Mouse (Mus musculus): ENCODE data around the gene Bpi. TPM values are rescaled to one million over a fixed set of nuclear protein-coding genes. Genes with fewer than 3 reads are reported as not detected.

Gene Bpi
- polyA plus RNA-seq, 1 experiment: 0.32 TPM

DNA sequence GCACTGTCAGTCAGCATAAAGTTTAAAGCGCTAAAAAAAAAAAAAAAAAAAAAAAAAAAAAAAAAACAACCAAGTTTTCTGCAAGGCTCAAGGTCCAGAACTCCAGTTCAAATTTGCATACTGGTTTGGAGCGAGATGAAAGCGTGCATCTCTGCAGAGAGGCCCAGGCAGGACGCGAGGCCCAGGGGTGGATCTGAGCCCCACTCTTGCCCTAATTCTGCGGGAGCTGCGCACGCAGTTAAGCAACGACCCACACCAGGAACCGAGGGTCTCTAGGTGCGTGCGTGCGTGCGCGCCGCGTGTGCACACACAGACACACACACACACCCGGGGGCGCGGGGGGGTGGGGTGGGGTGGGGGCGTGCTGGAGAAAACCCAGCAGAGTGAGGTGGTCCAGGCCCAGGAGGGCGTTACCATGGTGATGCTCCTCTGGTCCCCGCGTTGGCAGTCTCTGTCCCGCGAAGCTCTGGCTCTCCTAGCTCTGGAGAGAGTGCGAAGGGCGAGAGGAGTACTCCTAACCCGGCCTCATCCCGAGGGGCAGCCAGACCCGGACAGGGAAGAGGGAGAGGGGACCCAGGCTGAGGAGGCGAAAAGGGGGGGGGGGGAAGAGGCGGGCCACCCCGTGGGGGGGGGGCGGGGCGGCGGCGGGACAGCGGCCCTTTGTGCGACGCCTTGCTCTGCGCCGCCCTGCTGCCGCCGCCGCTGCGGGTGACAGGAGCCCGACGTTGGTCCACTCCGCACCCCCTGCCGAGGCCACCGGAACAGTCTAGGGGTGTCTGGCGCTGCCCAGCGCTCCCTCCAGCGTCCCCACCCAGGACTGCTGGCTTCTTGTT lies 29.0 kb upstream of the Bpi start, which contains the start of gene D630003M21Rik:
TSS of gene D630003M21Rik (minus strand) at position 553 of the 833 bp plus-strand sequence.
- Histone ChIP-seq H3K27me3 (ENCODE audit: control insufficient read depth, insufficient read depth, low read length) (no peaks in the 10 kb centered on the region; the same call in 1 of the 2 replicates), H3K4me1 (replicated peaks; ENCODE audit: control insufficient read depth, insufficient read depth, low read length) (no peaks in the 10 kb centered on the region), H3K36me3 (ENCODE audit: control insufficient read depth, insufficient read depth, low read length) (no peaks in the 10 kb centered on the region), H3K4me3 (ENCODE audit: control insufficient read depth, insufficient read depth, low read length) (no peak within 1 kb of the TSS), H3K27ac (ENCODE audit: control insufficient read depth, insufficient read depth, low read length) (no peak within 1 kb of the TSS)
- TF ChIP-seq CTCF (IDR thresholded peaks at IDR 0.05; ENCODE audit: borderline replicate concordance, control insufficient read depth, extremely low read depth, insufficient read depth, low read length, poor library complexity) (no peak), POLR2A (IDR thresholded peaks at IDR 0.05; ENCODE audit: control insufficient read depth, extremely low read depth, insufficient read depth, low read length, poor library complexity) (no peak)
- WGBS: 3% methylated on average over 52 of the region's 55 CpGs
- DNase-seq: no peak

DNA sequence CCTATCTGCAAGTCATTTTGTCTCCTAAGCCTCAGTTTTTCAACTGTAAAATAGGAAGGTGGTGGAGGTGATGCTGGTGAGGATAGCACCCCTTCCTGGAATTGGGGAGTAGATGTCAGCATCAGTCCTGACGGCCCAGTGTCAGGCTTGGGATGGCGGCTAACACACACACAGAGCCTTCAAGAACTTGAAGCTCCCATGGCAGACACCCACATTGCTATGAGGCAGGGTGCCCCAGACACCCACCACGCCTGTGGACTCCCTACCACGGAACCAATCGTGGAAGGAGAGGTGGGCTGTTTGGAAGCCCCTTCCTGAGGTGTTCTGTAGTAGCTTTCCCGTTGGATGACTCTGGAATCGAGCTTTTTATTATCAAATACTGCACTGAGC lies 28.4 kb upstream of the Bpi start:
- Histone ChIP-seq H3K4me3 (ENCODE audit: control insufficient read depth, insufficient read depth, low read length) (no peak overlapping the region), H3K27me3 (ENCODE audit: control insufficient read depth, insufficient read depth, low read length) (no peaks in the 10 kb centered on the region; the same call in 1 of the 2 replicates), H3K36me3 (ENCODE audit: control insufficient read depth, insufficient read depth, low read length) (no peaks in the 10 kb centered on the region), H3K4me1 (replicated peaks; ENCODE audit: control insufficient read depth, insufficient read depth, low read length) (no peaks in the 10 kb centered on the region), H3K27ac (ENCODE audit: control insufficient read depth, insufficient read depth, low read length) (no peak overlapping the region)
- no peak for TF ChIP-seq POLR2A (IDR thresholded peaks at IDR 0.05; ENCODE audit: control insufficient read depth, extremely low read depth, insufficient read depth, low read length, poor library complexity)
- TF ChIP-seq CTCF (IDR thresholded peaks at IDR 0.05; ENCODE audit: borderline replicate concordance, control insufficient read depth, extremely low read depth, insufficient read depth, low read length, poor library complexity): no peak
- 40% methylated on average over 7 of the region's 7 CpGs for WGBS
- no peak for DNase-seq

DNA sequence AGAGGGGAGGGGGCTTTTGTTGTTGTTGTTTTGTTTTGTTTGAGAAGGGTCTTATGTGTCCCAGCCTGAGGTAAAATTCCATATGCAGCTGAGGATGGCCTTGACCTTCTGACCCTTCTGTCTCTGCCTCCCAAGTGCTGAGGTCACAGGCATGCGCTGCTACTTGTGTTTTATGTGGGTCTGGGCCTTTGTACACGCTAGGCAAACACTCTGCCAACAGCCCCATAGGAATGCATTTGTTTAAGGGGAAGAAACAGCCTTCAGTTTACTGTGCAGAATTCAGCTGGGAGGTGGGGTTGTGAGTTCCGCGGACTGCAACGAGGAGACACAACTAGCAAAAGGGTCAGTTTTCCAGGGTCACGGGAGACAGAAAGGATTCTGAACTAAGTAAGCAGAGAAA lies 27.3 kb upstream of the Bpi start:
- Histone ChIP-seq H3K4me3 (ENCODE audit: control insufficient read depth, insufficient read depth, low read length) (no peak overlapping the region), H3K36me3 (ENCODE audit: control insufficient read depth, insufficient read depth, low read length) (no peaks in the 10 kb centered on the region), H3K4me1 (replicated peaks; ENCODE audit: control insufficient read depth, insufficient read depth, low read length) (no peaks in the 10 kb centered on the region), H3K27me3 (ENCODE audit: control insufficient read depth, insufficient read depth, low read length) (no peaks in the 10 kb centered on the region; the same call in 1 of the 2 replicates), H3K27ac (ENCODE audit: control insufficient read depth, insufficient read depth, low read length) (no peak overlapping the region)
- TF ChIP-seq CTCF (IDR thresholded peaks at IDR 0.05; ENCODE audit: borderline replicate concordance, control insufficient read depth, extremely low read depth, insufficient read depth, low read length, poor library complexity) (no peak), POLR2A (IDR thresholded peaks at IDR 0.05; ENCODE audit: control insufficient read depth, extremely low read depth, insufficient read depth, low read length, poor library complexity) (no peak)
- 93% methylated on average over 6 of the region's 6 CpGs for WGBS
- no peak for DNase-seq

DNA sequence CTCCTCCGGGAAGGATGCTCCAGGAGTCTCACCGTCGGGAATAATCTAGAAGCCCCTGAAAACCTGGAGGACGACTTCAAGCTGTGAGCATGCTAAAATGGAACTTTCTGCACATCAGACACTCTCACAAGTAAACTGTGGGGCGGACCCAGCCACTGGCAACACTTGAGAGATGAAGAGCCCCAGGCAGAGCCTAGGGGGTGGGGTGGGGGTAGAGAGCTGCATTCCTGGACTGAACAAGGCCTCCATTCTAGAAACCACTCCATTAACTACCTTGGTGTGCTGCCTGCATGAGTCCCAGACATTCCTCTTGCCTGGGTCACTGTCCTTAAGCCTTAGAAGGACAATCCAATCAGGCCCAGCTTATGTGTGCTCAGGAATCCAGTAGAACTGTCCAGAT lies 26.8 kb upstream of the Bpi start:
- H3K4me3 ChIP-seq (ENCODE audit: control insufficient read depth, insufficient read depth, low read length): no peak overlapping the region
- H3K27me3 ChIP-seq (ENCODE audit: control insufficient read depth, insufficient read depth, low read length): no peaks in the 10 kb centered on the region; the same call in 1 of the 2 replicates
- no peak for DNase-seq
- no peaks in the 10 kb centered on the region for H3K4me1 ChIP-seq (replicated peaks; ENCODE audit: control insufficient read depth, insufficient read depth, low read length)
- 92% methylated on average over 5 of the region's 5 CpGs for WGBS
- H3K27ac ChIP-seq (ENCODE audit: control insufficient read depth, insufficient read depth, low read length): no peak overlapping the region
- no peaks in the 10 kb centered on the region for H3K36me3 ChIP-seq (ENCODE audit: control insufficient read depth, insufficient read depth, low read length)
- TF ChIP-seq CTCF (IDR thresholded peaks at IDR 0.05; ENCODE audit: borderline replicate concordance, control insufficient read depth, extremely low read depth, insufficient read depth, low read length, poor library complexity) (no peak), POLR2A (IDR thresholded peaks at IDR 0.05; ENCODE audit: control insufficient read depth, extremely low read depth, insufficient read depth, low read length, poor library complexity) (no peak)

DNA sequence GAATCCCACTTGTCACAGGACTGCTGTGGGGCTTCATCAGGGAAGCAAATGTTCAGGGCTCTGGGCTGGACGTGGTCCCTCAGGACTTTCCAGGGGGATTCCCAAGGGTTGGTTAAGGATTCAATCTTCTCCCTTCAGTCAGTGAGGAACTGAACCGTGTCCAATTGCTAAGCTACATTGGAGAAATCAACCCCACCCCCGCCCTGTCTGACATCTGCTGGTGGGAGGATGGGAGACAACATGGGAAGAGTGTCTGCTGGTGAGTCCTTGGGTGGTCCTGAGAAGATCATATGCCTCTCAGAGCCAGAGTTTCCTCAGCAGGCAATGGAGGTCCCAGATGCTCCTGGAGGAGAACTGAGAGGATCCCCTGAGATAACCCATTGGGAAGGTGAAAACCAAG lies 25.5 kb upstream of the Bpi start:
- no peaks in the 10 kb centered on the region for H3K36me3 ChIP-seq (ENCODE audit: control insufficient read depth, insufficient read depth, low read length)
- TF ChIP-seq POLR2A (IDR thresholded peaks at IDR 0.05; ENCODE audit: control insufficient read depth, extremely low read depth, insufficient read depth, low read length, poor library complexity) (no peak), CTCF (IDR thresholded peaks at IDR 0.05; ENCODE audit: borderline replicate concordance, control insufficient read depth, extremely low read depth, insufficient read depth, low read length, poor library complexity) (no peak)
- no peak overlapping the region for H3K27ac ChIP-seq (ENCODE audit: control insufficient read depth, insufficient read depth, low read length)
- no peaks in the 10 kb centered on the region; the same call in 1 of the 2 replicates for H3K27me3 ChIP-seq (ENCODE audit: control insufficient read depth, insufficient read depth, low read length)
- no peak overlapping the region for H3K4me3 ChIP-seq (ENCODE audit: control insufficient read depth, insufficient read depth, low read length)
- WGBS: 75% methylated on average over 3 of the region's 3 CpGs
- DNase-seq: no peak
- no peaks in the 10 kb centered on the region for H3K4me1 ChIP-seq (replicated peaks; ENCODE audit: control insufficient read depth, insufficient read depth, low read length)

DNA sequence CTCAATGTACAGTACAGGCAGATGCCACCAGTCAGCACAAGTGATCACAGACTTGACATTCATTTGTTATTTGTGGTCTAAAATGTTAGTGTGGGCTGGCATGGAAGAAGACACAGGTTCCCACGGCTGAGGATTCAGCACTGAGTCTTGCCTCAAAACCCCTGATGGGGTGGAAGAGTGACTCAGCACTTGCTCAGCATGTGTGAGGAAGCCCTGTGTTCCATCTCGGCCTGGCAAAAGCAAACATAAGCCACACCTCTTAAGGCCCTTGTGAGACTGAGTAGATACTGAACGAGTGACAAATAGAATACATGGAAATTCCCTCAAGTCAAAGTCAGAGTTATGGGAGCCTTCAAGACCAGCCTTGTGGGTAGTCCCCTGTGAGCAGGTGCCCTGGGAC lies 24.8 kb upstream of the Bpi start:
- Histone ChIP-seq H3K27ac (ENCODE audit: control insufficient read depth, insufficient read depth, low read length) (no peak overlapping the region), H3K27me3 (ENCODE audit: control insufficient read depth, insufficient read depth, low read length) (no peaks in the 10 kb centered on the region), H3K36me3 (ENCODE audit: control insufficient read depth, insufficient read depth, low read length) (no peaks in the 10 kb centered on the region), H3K4me3 (ENCODE audit: control insufficient read depth, insufficient read depth, low read length) (no peak overlapping the region), H3K4me1 (replicated peaks; ENCODE audit: control insufficient read depth, insufficient read depth, low read length) (no peaks in the 10 kb centered on the region)
- DNase-seq: no peak
- TF ChIP-seq CTCF (IDR thresholded peaks at IDR 0.05; ENCODE audit: borderline replicate concordance, control insufficient read depth, extremely low read depth, insufficient read depth, low read length, poor library complexity) (no peak), POLR2A (IDR thresholded peaks at IDR 0.05; ENCODE audit: control insufficient read depth, extremely low read depth, insufficient read depth, low read length, poor library complexity) (no peak)
- WGBS: 13% methylated on average over 3 of the region's 3 CpGs
